Mouse (Mus musculus): Measurements from ENCODE around the gene Slc9b1. TPM values are rescaled to one million over a fixed set of nuclear protein-coding genes. Genes with fewer than 3 reads are reported as not detected.

Gene Slc9b1
- polyA plus RNA-seq, 1 experiment, result 0.25 TPM

- H3K27ac ChIP-seq (ENCODE audit: insufficient read depth, low read length), result peak overlapping the region; percentile 98
- H3K4me3 ChIP-seq (ENCODE audit: insufficient read depth, low read length), result peak overlapping the region; percentile 90
- no peaks in the 10 kb centered on the region for H3K4me1 ChIP-seq (ENCODE audit: control insufficient read depth, insufficient read depth, low read length)
- no peak for TF ChIP-seq CTCF (IDR thresholded peaks at IDR 0.05; ENCODE audit: extremely low read depth, insufficient read depth, low read length)
- TF ChIP-seq POLR2A (IDR thresholded peaks at IDR 0.05; ENCODE audit: extremely low read depth, insufficient read depth, low read length), result peak; percentile 90
Observed at GRCm38 (mm10) chr3:135422856-135423607, 75.2 kb downstream of the Slc9b1 start.

DNA sequence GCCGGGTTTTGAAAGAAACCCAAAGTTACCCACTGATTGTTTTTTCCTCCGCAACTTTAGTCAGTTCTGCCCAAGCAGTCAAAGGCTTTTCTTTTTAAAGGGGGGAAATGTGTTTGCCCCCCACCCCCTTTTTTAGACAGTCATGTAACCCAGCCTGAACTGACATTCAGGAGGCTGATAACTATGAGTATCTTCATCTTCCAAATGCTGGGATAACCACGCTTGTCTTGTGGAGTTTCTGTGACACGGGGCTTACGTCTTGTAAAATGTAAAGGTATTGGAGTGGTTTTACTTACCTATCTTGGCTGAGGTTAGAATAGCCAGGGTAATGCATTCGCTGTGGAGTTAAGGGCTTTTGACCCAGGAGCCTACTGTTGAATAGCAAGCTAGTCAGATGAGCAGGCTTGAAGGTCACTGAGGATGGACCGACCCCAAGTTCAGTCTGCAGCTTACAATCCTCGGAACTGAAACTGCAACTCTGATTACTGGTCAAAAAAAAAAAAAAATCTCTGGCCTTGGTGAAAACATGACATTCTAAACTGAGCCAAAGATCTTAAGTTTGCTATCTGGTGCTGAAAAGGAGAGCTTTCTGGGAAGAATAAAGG lies 75.9 kb downstream of the Slc9b1 start, which contains the start of gene Cisd2:
Cisd2 (minus strand) TSS at position 318 of the 605 bp plus-strand sequence.
- no peak for TF ChIP-seq POLR2A (IDR thresholded peaks at IDR 0.05; ENCODE audit: extremely low read depth, insufficient read depth, low read length)
- peak within 1 kb of the TSS; percentile 90 for H3K4me3 ChIP-seq (ENCODE audit: insufficient read depth, low read length)
- H3K4me1 ChIP-seq (ENCODE audit: control insufficient read depth, insufficient read depth, low read length), result no peaks in the 10 kb centered on the region
- H3K27ac ChIP-seq (ENCODE audit: insufficient read depth, low read length), result peak within 1 kb of the TSS; percentile 98

- peaks cover 1% of the 10 kb centered on the region; the same call in 1 of the 2 replicates for H3K4me1 ChIP-seq (ENCODE audit: control insufficient read depth, insufficient read depth, low read length)
- H3K4me3 ChIP-seq (ENCODE audit: insufficient read depth, low read length), result peak overlapping the region; percentile 89
- TF ChIP-seq POLR2A (IDR thresholded peaks at IDR 0.05; ENCODE audit: extremely low read depth, insufficient read depth, low read length) (no peak), CTCF (IDR thresholded peaks at IDR 0.05; ENCODE audit: extremely low read depth, insufficient read depth, low read length) (no peak)
- peak overlapping the region; percentile 90 for H3K27ac ChIP-seq (ENCODE audit: insufficient read depth, low read length)
Observed at GRCm38 (mm10) chr3:135436901-135437616, 89.2 kb downstream of the Slc9b1 start.

GRCm38 (mm10) chr3:135437758-135438495 lies 90.1 kb downstream of the Slc9b1 start, which contains the start of gene Ube2d3:
Ube2d3 (plus strand) TSS chr3:135438149.
- H3K4me1 ChIP-seq (ENCODE audit: control insufficient read depth, insufficient read depth, low read length), result peaks cover 1% of the 10 kb centered on the region; the same call in 1 of the 2 replicates
- peak within 1 kb of the TSS; percentile 89 for H3K4me3 ChIP-seq (ENCODE audit: insufficient read depth, low read length)
- TF ChIP-seq POLR2A (IDR thresholded peaks at IDR 0.05; ENCODE audit: extremely low read depth, insufficient read depth, low read length) (peak; percentile 59), CTCF (IDR thresholded peaks at IDR 0.05; ENCODE audit: extremely low read depth, insufficient read depth, low read length) (no peak)
- peak within 1 kb of the TSS; percentile 100 for H3K27ac ChIP-seq (ENCODE audit: insufficient read depth, low read length)

GRCm38 (mm10) chr3:135438531-135438912 lies 90.7 kb downstream of the Slc9b1 start:
- Histone ChIP-seq H3K27ac (ENCODE audit: insufficient read depth, low read length) (peak overlapping the region; percentile 95), H3K4me3 (ENCODE audit: insufficient read depth, low read length) (peak overlapping the region; percentile 89), H3K4me1 (ENCODE audit: control insufficient read depth, insufficient read depth, low read length) (peaks cover 1% of the 10 kb centered on the region; the same call in 1 of the 2 replicates)
- TF ChIP-seq CTCF (IDR thresholded peaks at IDR 0.05; ENCODE audit: extremely low read depth, insufficient read depth, low read length) (no peak), POLR2A (IDR thresholded peaks at IDR 0.05; ENCODE audit: extremely low read depth, insufficient read depth, low read length) (peak; percentile 31; the same call in 1 of the 2 replicates)

DNA sequence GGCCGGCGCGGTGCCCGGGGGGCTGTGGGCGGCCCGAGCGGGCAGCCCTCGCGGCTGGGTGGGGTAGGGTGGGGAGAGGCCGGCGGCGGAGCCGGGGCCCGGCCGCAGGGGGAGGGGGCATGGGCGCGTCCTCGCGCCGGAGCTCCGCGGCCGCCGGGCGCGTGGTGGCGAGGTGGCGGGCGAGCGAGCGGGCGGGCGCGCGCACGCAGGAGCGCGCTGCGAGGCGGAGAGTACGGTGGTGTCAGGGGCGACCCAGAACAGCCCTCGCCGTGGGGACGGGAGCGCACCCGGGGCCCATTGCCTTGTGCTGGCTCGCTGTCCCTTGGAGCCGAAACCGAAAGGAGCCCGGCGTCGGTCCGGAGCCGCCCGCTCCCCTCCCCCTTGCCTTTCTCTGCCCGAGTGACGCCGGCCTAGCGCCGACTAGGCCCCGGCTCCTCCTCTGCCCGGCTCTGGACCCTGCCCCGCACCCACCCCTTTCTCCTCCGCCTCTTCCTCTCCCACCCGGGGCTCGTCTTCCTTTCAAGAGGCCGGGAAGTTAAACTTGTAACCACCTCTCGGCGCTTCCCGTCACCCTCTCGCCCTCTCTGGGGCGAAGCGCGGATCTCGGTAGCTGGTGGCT lies 91.2 kb downstream of the Slc9b1 start:
- peak overlapping the region; percentile 100 for H3K27ac ChIP-seq (ENCODE audit: insufficient read depth, low read length)
- H3K4me3 ChIP-seq (ENCODE audit: insufficient read depth, low read length), result peak overlapping the region; percentile 89
- peaks cover 1% of the 10 kb centered on the region; the same call in 1 of the 2 replicates for H3K4me1 ChIP-seq (ENCODE audit: control insufficient read depth, insufficient read depth, low read length)
- TF ChIP-seq CTCF (IDR thresholded peaks at IDR 0.05; ENCODE audit: extremely low read depth, insufficient read depth, low read length), result no peak
- TF ChIP-seq POLR2A (IDR thresholded peaks at IDR 0.05; ENCODE audit: extremely low read depth, insufficient read depth, low read length), result peak; percentile 52; the same call in 1 of the 2 replicates

DNA sequence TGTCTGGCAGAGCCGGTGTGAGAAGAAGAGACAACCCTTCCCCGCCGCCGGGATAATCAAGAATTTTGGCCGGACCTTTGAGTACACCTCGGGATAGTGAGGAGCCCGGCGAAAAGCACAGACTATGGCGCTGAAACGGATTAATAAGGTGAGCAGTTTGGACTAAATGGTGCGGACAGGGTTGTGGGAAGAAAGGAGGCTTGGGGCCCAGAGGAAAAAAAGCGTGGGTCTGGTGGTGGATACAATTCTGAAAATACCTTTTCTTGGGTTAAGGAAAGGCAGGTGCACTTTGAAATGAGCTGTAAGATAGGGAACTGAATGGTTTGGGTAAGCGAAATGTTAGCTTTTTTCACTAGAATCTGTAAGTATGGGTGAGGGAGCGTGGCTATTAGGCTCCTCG lies 91.8 kb downstream of the Slc9b1 start:
- TF ChIP-seq CTCF (IDR thresholded peaks at IDR 0.05; ENCODE audit: extremely low read depth, insufficient read depth, low read length), result no peak
- no peak for TF ChIP-seq POLR2A (IDR thresholded peaks at IDR 0.05; ENCODE audit: extremely low read depth, insufficient read depth, low read length)
- Histone ChIP-seq H3K4me3 (ENCODE audit: insufficient read depth, low read length) (peak overlapping the region; percentile 89), H3K27ac (ENCODE audit: insufficient read depth, low read length) (peak overlapping the region; percentile 100; the same call in 1 of the 2 replicates), H3K4me1 (ENCODE audit: control insufficient read depth, insufficient read depth, low read length) (peaks cover 1% of the 10 kb centered on the region; the same call in 1 of the 2 replicates)

GRCm38 (mm10) chr3:135440221-135440620 lies 92.4 kb downstream of the Slc9b1 start:
- peak; percentile 39; the same call in 1 of the 2 replicates for TF ChIP-seq POLR2A (IDR thresholded peaks at IDR 0.05; ENCODE audit: extremely low read depth, insufficient read depth, low read length)
- no peak for TF ChIP-seq CTCF (IDR thresholded peaks at IDR 0.05; ENCODE audit: extremely low read depth, insufficient read depth, low read length)
- peak overlapping the region; percentile 89 for H3K4me3 ChIP-seq (ENCODE audit: insufficient read depth, low read length)
- no peak overlapping the region for H3K27ac ChIP-seq (ENCODE audit: insufficient read depth, low read length)
- H3K4me1 ChIP-seq (ENCODE audit: control insufficient read depth, insufficient read depth, low read length), result peaks cover 1% of the 10 kb centered on the region; the same call in 1 of the 2 replicates
